Mouse (Mus musculus): ENCODE measurements at regions not wholly inside any gene's neighbourhood (a gene's known extent, or its start where the extent isn't known, plus 50 kb on each side); places are given as distances from the start of the nearest gene placed in this dataset.
A peak's percentile ranks its signal among the peaks of the same experiment; 100 is the strongest.

DNA sequence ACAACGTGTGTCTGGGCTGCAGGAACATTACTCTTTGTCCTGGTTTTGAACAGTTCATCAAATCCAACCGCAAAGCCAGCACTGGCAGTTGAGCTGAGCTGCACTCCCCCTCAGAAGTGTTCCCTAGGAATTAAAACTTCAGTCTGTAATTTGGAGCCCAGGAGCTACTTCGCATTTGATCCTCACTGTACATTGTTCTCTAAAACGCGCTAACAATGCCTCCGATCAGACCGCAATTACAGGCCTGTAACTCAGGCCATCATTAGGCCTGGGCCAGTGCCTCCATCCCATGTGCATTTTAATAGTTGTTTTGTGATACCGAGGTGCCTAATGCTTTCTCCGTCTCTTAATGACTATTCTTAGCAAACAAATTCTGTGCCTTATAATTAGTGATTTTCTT is 185.6 kb downstream of the Rps15a start:
- intact Hi-C loops (cut with DNase I), result no loop called here

DNA sequence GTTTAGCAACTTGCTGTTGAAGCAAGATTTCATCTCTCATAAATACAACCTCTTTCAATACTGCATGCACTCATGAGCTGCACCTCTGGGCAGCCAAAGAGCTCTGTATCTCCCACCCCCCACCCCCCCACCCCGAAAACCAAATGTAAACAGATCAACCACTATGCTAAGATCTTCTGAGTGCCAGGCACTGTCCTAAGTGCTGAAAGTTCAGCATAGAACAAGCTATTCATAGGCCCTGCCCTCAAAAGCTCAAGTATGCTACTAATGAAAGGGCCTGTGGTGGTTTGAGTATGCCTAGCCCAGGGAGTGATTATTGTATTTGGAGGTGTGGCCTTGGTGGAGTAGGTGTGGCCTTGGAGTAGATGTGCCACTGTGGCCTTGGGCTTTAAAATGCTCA is 189.6 kb downstream of the Rps15a start:
- intact Hi-C loops (cut with DNase I), result no loop called here
- H3K4me3 ChIP-seq, result no peak overlapping the region
- no peak for TF ChIP-seq CTCF (IDR thresholded peaks at IDR 0.05)
- DNase-seq (ENCODE audit: extremely low spot score in 1 of 2, low spot score in 2 of 2), result no peak
- no peak overlapping the region for H3K27ac ChIP-seq

More for the DNA sequence above, 185.6 kb downstream of the Rps15a start:
- DNase-seq (ENCODE audit: extremely low spot score in 1 of 2, low spot score in 2 of 2), result no peak
- no peak overlapping the region for H3K27ac ChIP-seq
- no peak overlapping the region for H3K4me3 ChIP-seq
- TF ChIP-seq CTCF (IDR thresholded peaks at IDR 0.05), result no peak

DNA sequence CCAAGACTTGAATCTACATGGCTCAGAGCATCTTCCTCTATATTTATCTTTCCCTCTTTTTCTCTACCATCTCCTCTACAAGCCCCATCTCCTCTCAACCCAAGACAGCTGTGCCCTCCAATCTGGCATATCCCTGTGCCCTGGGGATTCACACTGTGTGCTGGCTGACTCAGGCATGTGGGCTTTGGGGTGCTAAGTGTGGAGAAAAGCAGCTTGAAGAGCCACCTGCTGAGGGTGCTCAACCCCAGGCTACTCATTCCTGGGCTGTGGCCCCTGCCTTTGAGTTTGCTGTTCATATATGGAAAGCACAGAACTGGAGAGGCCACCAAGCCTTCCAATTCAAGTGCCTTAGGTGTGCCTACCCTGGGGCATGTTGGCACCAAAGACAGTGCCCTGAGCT is 193.7 kb downstream of the Rps15a start:
- DNase-seq (ENCODE audit: extremely low spot score in 1 of 2, low spot score in 2 of 2), result peak; percentile 51 to 54
- intact Hi-C loops (cut with DNase I), result no loop called here
- peak overlapping the region; percentile 19; the same call in 1 of the 2 replicates for H3K27ac ChIP-seq

DNA sequence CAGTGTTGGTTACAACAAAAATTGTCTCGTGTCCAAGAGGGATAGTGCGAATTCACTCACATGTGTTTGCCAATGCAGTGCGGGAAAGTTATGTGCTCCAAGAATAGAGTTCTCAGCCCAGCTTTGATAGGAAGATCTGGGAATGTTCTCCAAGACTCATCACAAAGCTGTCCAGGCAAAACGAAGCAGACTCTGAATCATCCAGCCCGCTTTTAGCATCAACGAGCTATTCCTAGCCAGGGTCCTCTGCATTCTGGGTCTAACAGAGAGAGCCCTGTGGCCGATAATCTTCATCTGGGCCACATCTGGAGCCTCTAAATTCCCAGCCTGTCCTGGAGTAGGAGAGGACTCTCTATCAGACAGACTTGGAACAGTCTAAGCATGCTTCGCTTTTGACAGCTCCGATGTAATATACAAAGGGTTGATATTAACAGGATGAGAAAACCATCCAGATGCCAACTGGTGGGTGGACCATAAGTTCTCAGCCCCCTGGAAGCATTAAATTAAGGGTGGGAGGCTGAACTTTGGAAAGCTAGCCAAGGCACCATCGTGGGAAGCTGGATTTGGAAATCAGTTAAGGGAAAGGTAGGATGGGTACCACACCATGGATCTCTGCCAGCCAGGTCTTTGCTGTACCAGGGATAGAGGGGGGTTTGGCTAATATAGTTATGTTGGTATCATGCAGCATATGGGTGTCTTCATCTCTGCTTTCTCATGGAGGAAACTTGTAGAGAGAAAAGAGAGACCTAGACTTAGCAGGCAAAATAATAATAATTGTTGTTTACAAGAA is 197.6 kb downstream of the Rps15a start:
- DNase-seq (ENCODE audit: extremely low spot score in 1 of 2, low spot score in 2 of 2), result peak; percentile 23 to 35
- intact Hi-C loops (cut with DNase I), result loop anchor here (5.0 kb wide), 3 partner anchors 221 to 811 kb away; no protein-coding TSS in a partner anchor
- Histone ChIP-seq H3K4me3 (no peak overlapping the region), H3K27ac (peak overlapping the region; percentile 20; the same call in 1 of the 2 replicates)
- TF ChIP-seq CTCF (IDR thresholded peaks at IDR 0.05), result no peak

More for the DNA sequence above, 193.7 kb downstream of the Rps15a start:
- no peak overlapping the region for H3K4me3 ChIP-seq
- TF ChIP-seq CTCF (IDR thresholded peaks at IDR 0.05), result no peak; the same call in 1 of the 2 replicates

DNA sequence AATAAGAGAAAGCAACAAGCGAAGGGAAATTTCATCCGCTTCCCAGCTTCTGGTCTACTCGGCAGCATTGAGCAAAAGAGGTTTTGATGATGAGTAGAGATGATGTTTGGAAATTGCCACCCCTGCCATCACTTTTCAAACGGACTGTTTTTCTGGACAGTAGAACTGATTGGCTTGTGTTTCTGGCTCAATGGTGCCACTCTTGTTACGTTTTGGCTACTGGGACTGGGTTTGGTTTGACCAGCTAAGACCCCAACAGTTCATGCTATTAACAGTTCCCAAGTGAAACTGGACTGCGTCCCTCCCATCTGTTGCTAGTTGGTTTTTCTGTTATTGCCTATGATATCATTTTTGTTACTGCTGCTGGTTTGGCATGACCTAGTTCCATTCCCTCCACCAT is 199.1 kb downstream of the Rps15a start:
- intact Hi-C loops (cut with DNase I), result loop anchor here (5.0 kb wide), 3 partner anchors 220 to 810 kb away; no protein-coding TSS in a partner anchor
- H3K27ac ChIP-seq, result no peak overlapping the region
- no peak for DNase-seq (ENCODE audit: extremely low spot score in 1 of 2, low spot score in 2 of 2)
- TF ChIP-seq CTCF (IDR thresholded peaks at IDR 0.05), result no peak
- H3K4me3 ChIP-seq, result no peak overlapping the region

DNA sequence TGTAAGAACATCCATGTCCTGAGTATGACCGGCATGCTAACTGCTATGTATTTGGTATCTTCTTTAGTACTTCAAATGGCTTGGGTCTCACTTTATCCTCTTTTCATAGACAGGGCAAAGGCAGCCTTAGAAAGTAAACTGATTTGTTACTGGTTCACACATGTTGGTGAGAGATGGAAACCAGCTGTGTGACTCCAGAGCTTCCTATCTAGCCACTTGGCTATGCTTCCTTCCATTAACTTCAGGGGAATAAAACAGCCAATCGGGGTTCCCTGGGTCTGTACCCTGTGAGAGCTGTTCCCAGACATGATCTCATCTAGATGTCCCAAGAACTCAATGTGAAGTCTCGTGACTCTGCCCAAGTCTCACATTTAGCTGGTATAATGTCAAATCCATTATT is 203.5 kb downstream of the Rps15a start:
- Histone ChIP-seq H3K27ac (no peak overlapping the region), H3K4me3 (no peak overlapping the region)
- intact Hi-C loops (cut with DNase I), result no loop called here
- no peak for DNase-seq (ENCODE audit: extremely low spot score in 1 of 2, low spot score in 2 of 2)
- TF ChIP-seq CTCF (IDR thresholded peaks at IDR 0.05), result no peak

DNA sequence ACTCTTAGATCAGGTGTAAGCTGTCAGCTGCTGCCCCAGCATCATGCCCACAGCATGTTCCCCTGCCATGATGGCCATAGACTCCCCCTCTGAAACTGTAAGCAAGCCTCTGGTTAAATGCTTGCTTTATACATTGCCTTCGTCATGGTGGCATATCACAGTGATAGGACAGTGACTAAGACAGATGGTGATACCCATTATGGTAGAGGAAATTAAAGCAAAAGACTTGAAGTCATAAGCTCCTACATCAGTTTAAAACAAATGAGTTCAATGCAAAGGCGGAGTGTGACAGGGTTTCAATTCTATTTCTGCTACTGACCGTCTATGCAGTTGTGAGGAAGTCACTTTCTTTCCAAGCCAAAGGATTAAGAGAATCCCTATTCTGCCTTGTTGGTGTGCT is 204.9 kb downstream of the Rps15a start:
- no peak for TF ChIP-seq CTCF (IDR thresholded peaks at IDR 0.05)
- H3K27ac ChIP-seq, result no peak overlapping the region
- H3K4me3 ChIP-seq, result no peak overlapping the region
- intact Hi-C loops (cut with DNase I), result no loop called here
- no peak for DNase-seq (ENCODE audit: extremely low spot score in 1 of 2, low spot score in 2 of 2)

DNA sequence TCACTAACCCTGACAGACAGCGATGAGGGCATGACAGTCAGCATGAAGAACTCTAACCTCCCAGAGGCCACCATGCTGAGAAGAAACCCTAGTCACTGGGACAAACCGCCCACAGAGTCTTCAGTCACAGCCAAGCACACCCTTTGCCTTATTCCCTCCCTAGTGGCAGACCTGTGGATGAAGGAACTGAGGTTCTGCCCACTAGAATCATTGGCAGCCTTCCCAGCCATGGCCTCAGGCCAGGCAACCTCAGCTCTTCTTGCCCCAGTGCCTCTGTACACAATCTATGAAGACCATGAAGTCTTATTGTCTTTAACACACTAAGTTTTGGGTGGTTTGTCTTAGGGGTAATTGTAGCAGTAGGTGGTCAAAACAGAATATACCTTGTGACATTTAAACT is 219.5 kb downstream of the Rps15a start:
- intact Hi-C loops (cut with DNase I), result no loop called here
- Histone ChIP-seq H3K4me3 (no peak overlapping the region), H3K27ac (no peak overlapping the region)
- DNase-seq (ENCODE audit: extremely low spot score in 1 of 2, low spot score in 2 of 2), result no peak
- no peak for TF ChIP-seq CTCF (IDR thresholded peaks at IDR 0.05)

DNA sequence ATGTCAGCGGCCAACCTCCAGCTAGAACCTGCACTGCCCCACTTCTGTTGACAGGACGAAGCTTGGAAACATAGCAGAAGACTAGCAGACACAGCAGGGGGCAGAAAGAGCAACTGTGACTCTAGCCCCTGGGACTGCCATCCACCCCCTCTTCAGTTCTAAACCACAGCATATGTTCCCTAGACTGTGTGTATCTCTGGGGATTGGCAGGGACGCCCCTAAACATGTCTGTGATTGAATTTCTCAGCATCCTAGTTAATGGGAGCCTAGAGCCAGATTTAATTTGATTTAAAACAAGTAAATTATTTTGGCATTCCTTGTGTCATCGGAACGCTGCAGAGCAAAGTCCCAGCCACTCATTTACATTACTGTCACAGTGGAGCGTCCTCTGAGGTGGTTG is 228.7 kb downstream of the Rps15a start:
- intact Hi-C loops (cut with DNase I), result no loop called here
- no peak overlapping the region for H3K27ac ChIP-seq
- no peak for TF ChIP-seq CTCF (IDR thresholded peaks at IDR 0.05)
- DNase-seq (ENCODE audit: extremely low spot score in 1 of 2, low spot score in 2 of 2), result no peak
- no peak overlapping the region for H3K4me3 ChIP-seq

DNA sequence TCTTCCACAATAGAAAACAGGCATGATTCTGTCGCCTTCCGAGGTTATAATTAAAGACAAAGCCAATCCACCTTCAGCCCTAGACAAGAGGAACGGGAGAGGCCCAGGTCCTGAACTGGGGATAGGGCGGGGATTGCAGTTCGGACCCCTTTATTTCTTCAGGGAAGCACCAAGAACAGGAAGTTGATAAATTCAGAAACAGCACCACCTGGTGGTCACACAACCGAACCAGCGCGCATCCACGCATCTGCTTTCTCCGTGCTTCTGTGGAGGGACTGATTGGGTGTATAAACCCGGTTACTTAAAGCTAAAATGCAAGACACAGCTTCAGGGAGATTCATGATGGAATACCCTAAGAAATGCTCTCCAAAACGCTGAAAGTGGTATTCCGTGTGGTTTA is 233.2 kb downstream of the Rps15a start:
- DNase-seq (ENCODE audit: extremely low spot score in 1 of 2, low spot score in 2 of 2), result peak; percentile 77 to 89
- TF ChIP-seq CTCF (IDR thresholded peaks at IDR 0.05), result peak; percentile 81
- Histone ChIP-seq H3K27ac (no peak overlapping the region), H3K4me3 (no peak overlapping the region)
- intact Hi-C loops (cut with DNase I), result loop anchor here (2.0 to 5.0 kb wide), 6 partner anchors 226 to 1241 kb away; no protein-coding TSS in a partner anchor

DNA sequence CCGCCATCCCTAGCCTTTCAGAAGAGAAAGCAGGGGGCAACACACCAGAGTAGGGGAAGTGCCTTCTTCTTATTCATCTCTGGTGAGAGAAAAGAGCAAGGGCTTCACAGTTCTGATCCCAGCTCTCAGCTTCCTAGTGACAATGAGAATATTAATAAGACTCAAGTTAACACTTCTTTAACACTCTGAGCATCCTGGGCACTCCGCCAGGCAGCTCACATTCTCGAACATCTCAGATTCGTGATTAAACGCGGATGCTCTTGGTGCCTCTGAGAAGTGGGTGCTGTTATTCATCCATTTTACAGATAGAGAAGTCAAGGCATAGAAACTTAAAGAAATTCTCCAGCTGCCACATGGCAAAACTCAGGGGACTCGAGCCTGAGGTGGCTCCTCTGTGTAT is 237.1 kb downstream of the Rps15a start:
- Histone ChIP-seq H3K4me3 (no peak overlapping the region), H3K27ac (no peak overlapping the region)
- DNase-seq (ENCODE audit: extremely low spot score in 1 of 2, low spot score in 2 of 2), result peak in 1 of 2 experiments; percentile 35
- intact Hi-C loops (cut with DNase I), result loop anchor here (10.0 kb wide), 1 partner anchor 454 kb away; no protein-coding TSS in a partner anchor
- no peak for TF ChIP-seq CTCF (IDR thresholded peaks at IDR 0.05)

DNA sequence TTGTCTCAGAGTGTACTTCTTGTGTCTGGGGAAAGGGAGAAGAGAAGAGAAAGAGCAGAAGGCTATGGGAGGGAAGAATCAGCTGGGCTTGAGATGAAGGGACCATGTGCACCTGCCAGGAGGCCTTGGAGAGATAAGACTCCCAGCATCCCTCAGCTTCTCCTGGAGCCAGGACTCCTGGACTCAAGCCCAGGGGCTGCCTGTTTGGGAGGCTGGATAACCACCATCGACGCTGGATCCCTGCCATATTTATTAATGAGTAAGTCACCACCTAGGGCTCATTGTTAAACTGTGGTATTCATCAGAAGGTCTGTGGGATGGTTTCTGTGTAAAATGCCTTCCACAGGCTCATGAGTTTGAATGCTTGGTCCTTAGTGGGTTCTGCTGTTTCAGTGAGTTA is 240.7 kb downstream of the Rps15a start:
- Histone ChIP-seq H3K27ac (no peak overlapping the region), H3K4me3 (no peak overlapping the region)
- no peak for TF ChIP-seq CTCF (IDR thresholded peaks at IDR 0.05)
- DNase-seq (ENCODE audit: extremely low spot score in 1 of 2, low spot score in 2 of 2), result no peak
- intact Hi-C loops (cut with DNase I), result loop anchor here (10.0 kb wide), 1 partner anchor 450 kb away; no protein-coding TSS in a partner anchor

Data from left cerebral cortex, adult 2 months (tissue).